7 mouse cellular contexts compared by ENCODE assay signal in the genomic region with DNA sequence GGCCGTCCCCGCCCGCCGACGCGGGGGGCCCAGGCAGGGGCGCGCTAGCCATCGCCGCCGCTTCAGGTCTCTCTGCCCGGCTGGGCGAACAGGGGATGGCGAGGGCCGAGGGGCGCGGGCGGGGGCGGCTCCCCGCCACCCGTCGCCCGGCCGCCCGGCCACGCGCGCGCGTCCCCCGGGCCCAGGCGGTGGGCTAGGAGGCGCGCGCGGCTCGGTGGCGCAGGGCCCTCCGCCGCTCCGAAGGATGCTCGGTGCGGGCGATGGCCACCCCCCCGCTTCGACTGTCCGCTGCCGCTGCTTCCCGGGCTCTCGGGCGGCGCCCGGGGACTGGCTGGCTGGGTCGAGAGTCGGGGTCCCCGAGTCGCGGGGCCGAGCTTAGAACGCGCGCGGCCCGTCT. TPM values are rescaled to one million over a fixed set of nuclear protein-coding genes. Genes with fewer than 3 reads are reported as not detected.
A peak's percentile ranks its signal among the peaks of the same experiment; 100 is the strongest.
DNase-seq lines count a peak whose midpoint lies in the region; ATAC-seq lines count a peak whose summit lies in the region.

TSS of gene Irs2 (minus strand) at position 80 of the 397 bp plus-strand sequence.

- no peaks in the 10 kb centered on the region for H3K36me3 ChIP-seq in lung, embryonic 16.5 days (ENCODE audit: control insufficient read depth, insufficient read depth, low read length)
- peaks cover 23% of the 10 kb centered on the region for H3K36me3 ChIP-seq in embryonic facial prominence, embryonic 13.5 days
- peaks cover 5% of the 10 kb centered on the region; the same call in 1 of the 2 replicates for H3K36me3 ChIP-seq in liver, embryonic 11.5 days (ENCODE audit: control insufficient read depth, insufficient read depth, low read length)

- H3K27ac ChIP-seq in lung, embryonic 16.5 days (ENCODE audit: low read length): peak within 1 kb of the TSS; percentile 98
- peak within 1 kb of the TSS; percentile 98 for H3K27ac ChIP-seq in embryonic facial prominence, embryonic 13.5 days
- H3K27ac ChIP-seq in liver, embryonic 11.5 days (ENCODE audit: low read depth, low read length): peak within 1 kb of the TSS; percentile 97

- peak within 1 kb of the TSS; percentile 88 for H3K4me2 ChIP-seq in lung, embryonic 16.5 days (ENCODE audit: low read depth, low read length)
- peak within 1 kb of the TSS; percentile 95 for H3K4me2 ChIP-seq in embryonic facial prominence, embryonic 13.5 days
- H3K4me2 ChIP-seq in liver, embryonic 11.5 days: peak within 1 kb of the TSS; percentile 84

- H3K9me3 ChIP-seq in lung, embryonic 16.5 days (ENCODE audit: control insufficient read depth, low read length): no peaks in the 10 kb centered on the region
- no peaks in the 10 kb centered on the region for H3K9me3 ChIP-seq in embryonic facial prominence, embryonic 13.5 days
- H3K9me3 ChIP-seq in liver, embryonic 11.5 days (ENCODE audit: control insufficient read depth, low read length): no peaks in the 10 kb centered on the region

- peak; percentile 6; the same call in 1 of the 2 replicates for ATAC-seq in lung, embryonic 16.5 days (ENCODE audit: low read depth)
- no peak for ATAC-seq in embryonic facial prominence, embryonic 13.5 days (ENCODE audit: insufficient number of reproducible peaks, insufficient read depth, low FRiP score, low TSS enrichment, low read depth)
- no peak for ATAC-seq in liver, embryonic 11.5 days (replicated peaks; ENCODE audit: low FRiP score)

- H3K4me3 ChIP-seq in lung, embryonic 16.5 days (ENCODE audit: low read length): peak within 1 kb of the TSS; percentile 79
- H3K4me3 ChIP-seq in embryonic facial prominence, embryonic 13.5 days: peak within 1 kb of the TSS; percentile 82
- H3K4me3 ChIP-seq in liver, embryonic 11.5 days (ENCODE audit: low read depth, low read length): peak within 1 kb of the TSS; percentile 85

- H3K9ac ChIP-seq in lung, embryonic 16.5 days (ENCODE audit: low read length): peak within 1 kb of the TSS; percentile 92
- H3K9ac ChIP-seq in embryonic facial prominence, embryonic 13.5 days: peak within 1 kb of the TSS; percentile 90
- peak within 1 kb of the TSS; percentile 92 for H3K9ac ChIP-seq in liver, embryonic 11.5 days (ENCODE audit: low read depth, low read length)

- peaks cover 42% of the 10 kb centered on the region for H3K4me1 ChIP-seq in lung, embryonic 16.5 days (replicated peaks; ENCODE audit: control insufficient read depth, insufficient read depth, low read length)
- peaks cover 56% of the 10 kb centered on the region for H3K4me1 ChIP-seq in embryonic facial prominence, embryonic 13.5 days
- peaks cover 41% of the 10 kb centered on the region for H3K4me1 ChIP-seq in liver, embryonic 11.5 days (replicated peaks; ENCODE audit: control insufficient read depth, insufficient read depth, low read length)

- no peak for DNase-seq in lung, postnatal 4 days
- DNase-seq in heart, postnatal 4 days: no peak
- no peak for DNase-seq in liver, embryonic 11.5 days (ENCODE audit: low spot score)
- DNase-seq in c-Kit-positive CD71-positive TER-119-positive erythroid progenitor cells, embryonic 14.5 days (ENCODE audit: low spot score): no peak
- no peak for DNase-seq in spleen, postnatal 10 days (ENCODE audit: low spot score in 2 of 2)

- peaks cover 2% of the 10 kb centered on the region; the same call in 1 of the 2 replicates for H3K27me3 ChIP-seq in lung, embryonic 16.5 days (ENCODE audit: control insufficient read depth, insufficient read depth, low read depth, low read length)
- H3K27me3 ChIP-seq in embryonic facial prominence, embryonic 13.5 days: no peaks in the 10 kb centered on the region
- H3K27me3 ChIP-seq in liver, embryonic 11.5 days (replicated peaks; ENCODE audit: control insufficient read depth, insufficient read depth, low read length): peaks cover 2% of the 10 kb centered on the region; the same call in 1 of the 2 replicates

- 0% methylated on average over 48 of the region's 64 CpGs for WGBS in lung, embryonic 16.5 days
- WGBS in embryonic facial prominence, embryonic 13.5 days: under 1% methylated on average over 46 of the region's 64 CpGs
- WGBS in liver, embryonic 11.5 days: under 1% methylated on average over 56 of the region's 64 CpGs

RNA-seq across cellular contexts. Expression of gene Irs2, which starts in this region (rescaled TPM):
- 2.8 and 2.9 TPM in 2 replicates for polyA plus RNA-seq in lung, embryonic 16.5 days (2015; fragmentation: Nextera tagmentation; extraction: Ambion mirVana)
- 7.7 and 8.7 TPM in 2 replicates for polyA plus RNA-seq in embryonic facial prominence, embryonic 13.5 days (2015; fragmentation: Nextera tagmentation; extraction: Ambion mirVana)
- 10 to 100 TPM; 39.5 to 47.6 TPM for total RNA-seq in heart, postnatal 4 days (2021)
- polyA plus RNA-seq in liver, embryonic 11.5 days (2014; fragmentation: Nextera tagmentation; extraction: Ambion mirVana): 8.3 and 8.9 TPM in 2 replicates
